Mouse (Mus musculus): ENCODE results near the gene Sco1.
"Not testable (repeated sequence)": the region's sequence is repeated elsewhere in the genome, so short reads cannot be mapped to it uniquely, and the experiment has no call there.

Gene Sco1

GRCm38 (mm10) chr11:67086467-67087164 is 34.1 kb downstream of the Sco1 start:
- DNase-seq, result no peak

DNA sequence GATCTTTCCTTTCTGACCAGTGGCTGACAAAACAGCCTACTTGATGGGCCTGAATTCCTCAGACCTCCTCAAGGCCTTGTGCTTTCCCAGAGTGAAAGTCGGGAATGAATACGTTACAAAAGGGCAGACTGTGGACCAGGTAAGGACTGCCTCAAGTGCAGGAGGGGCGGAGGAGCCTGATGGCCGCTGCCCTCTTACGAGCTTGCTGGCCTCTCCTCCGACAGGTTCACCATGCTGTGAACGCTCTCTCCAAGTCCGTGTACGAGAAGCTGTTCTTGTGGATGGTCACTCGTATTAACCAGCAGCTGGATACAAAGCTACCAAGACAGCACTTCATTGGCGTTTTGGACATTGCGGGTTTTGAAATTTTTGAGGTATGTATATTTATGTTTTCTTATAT is 34.8 kb downstream of the Sco1 start:
- no peak for DNase-seq

- DNase-seq, result not testable (repeated sequence)
Measured at GRCm38 (mm10) chr11:67092354-67092753, 39.9 kb downstream of the Sco1 start.

DNA sequence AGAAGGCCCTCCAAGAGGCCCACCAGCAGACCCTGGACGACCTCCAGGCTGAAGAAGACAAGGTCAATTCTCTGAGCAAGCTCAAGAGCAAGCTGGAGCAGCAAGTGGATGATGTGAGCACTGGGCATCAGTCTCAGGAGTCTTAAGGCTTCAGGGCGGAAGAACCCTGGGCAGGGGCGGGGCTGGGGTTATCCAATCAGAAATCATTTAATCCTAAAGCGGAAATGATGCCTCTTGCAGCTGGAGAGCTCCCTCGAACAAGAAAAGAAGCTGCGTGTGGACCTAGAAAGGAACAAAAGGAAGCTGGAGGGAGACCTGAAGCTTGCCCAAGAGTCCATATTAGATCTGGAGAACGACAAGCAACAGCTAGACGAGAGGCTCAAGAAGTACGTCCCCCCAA is 40.7 kb downstream of the Sco1 start:
- DNase-seq, result no peak

GRCm38 (mm10) chr11:67093652-67094051 is 41.2 kb downstream of the Sco1 start:
- DNase-seq, result no peak

DNA sequence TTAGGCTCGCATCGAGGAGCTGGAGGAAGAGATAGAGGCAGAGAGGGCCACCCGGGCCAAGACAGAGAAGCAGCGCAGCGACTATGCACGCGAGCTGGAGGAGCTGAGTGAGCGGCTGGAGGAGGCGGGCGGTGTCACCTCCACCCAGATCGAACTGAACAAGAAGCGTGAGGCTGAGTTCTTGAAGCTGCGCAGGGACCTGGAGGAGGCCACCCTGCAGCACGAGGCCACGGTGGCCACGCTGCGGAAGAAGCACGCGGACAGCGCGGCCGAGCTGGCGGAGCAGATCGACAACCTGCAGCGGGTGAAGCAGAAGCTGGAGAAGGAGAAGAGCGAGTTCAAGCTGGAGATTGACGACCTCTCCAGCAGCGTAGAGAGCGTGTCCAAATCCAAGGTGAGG is 42.0 kb downstream of the Sco1 start:
- no peak for DNase-seq

- no peak for DNase-seq
Measured at GRCm38 (mm10) chr11:67097709-67098108, 45.2 kb downstream of the Sco1 start.

GRCm38 (mm10) chr11:67098427-67098826 is 46.0 kb downstream of the Sco1 start:
- no peak for DNase-seq

GRCm38 (mm10) chr11:67099241-67099640 is 46.8 kb downstream of the Sco1 start:
- DNase-seq, result no peak

GRCm38 (mm10) chr11:67100169-67100568 is 47.7 kb downstream of the Sco1 start:
- peak; percentile 35 for DNase-seq

GRCm38 (mm10) chr11:67101713-67102112 is 49.2 kb downstream of the Sco1 start:
- DNase-seq, result peak; percentile 56

GRCm38 (mm10) chr11:67103256-67103655 is 50.8 kb downstream of the Sco1 start:
- no peak for DNase-seq

- no peak for DNase-seq
Measured at GRCm38 (mm10) chr11:67104242-67104641, 51.8 kb downstream of the Sco1 start.

DNA sequence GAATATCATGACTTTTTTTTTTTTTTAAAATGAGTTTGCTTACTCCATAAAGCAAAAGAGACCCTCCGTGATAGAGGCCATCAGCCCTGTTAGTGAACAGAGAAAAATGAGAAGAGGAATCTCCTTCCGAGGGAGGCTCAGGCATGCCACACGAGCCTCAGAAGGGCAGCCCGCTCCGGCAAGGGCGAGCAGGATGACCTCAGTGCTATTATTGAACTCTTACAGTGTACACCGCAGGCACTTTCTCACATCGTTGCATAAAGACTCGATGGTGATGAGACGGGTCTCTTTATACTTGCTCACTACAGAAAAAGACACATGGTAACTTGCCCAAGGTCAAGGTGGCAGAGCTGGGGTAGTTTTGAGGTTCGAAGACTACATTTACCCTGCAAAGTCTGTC is 52.2 kb downstream of the Sco1 start:
- no peak for DNase-seq

- DNase-seq, result no peak
Measured at GRCm38 (mm10) chr11:67105689-67106088, 53.2 kb downstream of the Sco1 start.

- no peak for DNase-seq
Measured at GRCm38 (mm10) chr11:67106973-67107372, 54.5 kb downstream of the Sco1 start.

DNA sequence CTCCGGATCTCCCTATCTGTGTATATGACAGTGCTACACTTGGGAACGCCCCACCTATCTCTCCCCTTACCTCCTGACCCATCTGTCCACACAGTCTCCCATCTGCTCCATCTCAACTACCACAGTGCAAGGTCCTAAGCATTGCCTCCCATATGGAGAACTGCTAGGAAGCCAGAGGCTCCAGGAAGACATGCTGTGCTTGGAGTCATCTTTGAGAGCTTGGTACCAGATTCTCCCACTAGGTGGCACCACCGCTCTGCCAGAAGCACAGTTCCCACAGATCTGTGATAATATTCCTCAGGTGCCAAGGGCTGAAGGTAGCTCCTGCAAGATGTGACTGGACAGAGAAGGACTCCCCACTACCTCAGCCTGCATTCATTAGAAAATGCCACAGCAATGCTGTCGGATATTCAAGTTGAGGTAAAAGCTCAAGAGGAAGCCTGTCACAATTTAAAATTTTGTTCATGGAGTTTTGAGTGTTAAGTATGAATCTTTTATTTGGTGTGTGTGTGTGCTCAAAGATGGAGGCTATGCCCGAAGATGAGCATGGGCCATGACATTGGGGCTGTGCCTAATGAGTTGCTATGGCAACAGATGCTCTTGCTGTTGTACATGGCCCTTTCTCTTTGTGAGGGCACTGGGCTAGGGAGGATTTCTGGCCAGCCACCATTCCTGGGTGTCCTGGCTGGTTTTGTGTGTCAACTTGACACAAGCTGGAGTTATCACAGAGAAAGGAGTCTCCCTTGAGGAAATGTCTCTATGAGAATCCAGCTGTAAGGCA is 57.9 kb downstream of the Sco1 start:
- peak; percentile 77 for DNase-seq

GRCm38 (mm10) chr11:67112019-67112850 is 59.8 kb downstream of the Sco1 start:
- peak; percentile 83 for DNase-seq

GRCm38 (mm10) chr11:67112851-67113202 is 60.4 kb downstream of the Sco1 start:
- peak; percentile 79 for DNase-seq

DNA sequence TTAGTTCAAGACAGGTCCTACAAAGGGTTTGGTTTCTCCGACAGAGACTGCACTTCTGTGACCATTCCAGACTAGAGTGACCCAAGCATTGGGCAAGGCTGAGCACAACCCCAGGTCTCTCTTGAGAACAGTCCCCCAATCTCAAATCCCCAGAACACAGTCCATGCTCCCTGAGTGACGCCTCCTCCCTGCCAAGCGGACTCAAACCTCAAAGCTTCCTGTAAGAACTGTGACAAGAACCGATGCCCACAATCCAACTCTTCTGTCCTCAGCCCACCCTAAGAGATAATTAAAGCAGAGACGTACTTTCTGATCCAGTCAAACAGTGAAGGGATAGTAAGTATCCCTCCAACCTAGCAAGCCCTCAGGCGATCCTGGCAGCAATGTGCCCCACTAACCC is 60.9 kb downstream of the Sco1 start:
- DNase-seq, result no peak

- no peak for DNase-seq
Measured at GRCm38 (mm10) chr11:67114261-67114660, 61.8 kb downstream of the Sco1 start.

- no peak for DNase-seq
Measured at GRCm38 (mm10) chr11:67114901-67115300, 62.4 kb downstream of the Sco1 start.

Measured in embryo, embryonic 11 days (tissue).